Mouse (Mus musculus) stomach, postnatal 0 days (tissue): ENCODE data around the gene 1700066M21Rik. TPM values are rescaled to one million over a fixed set of nuclear protein-coding genes. Genes with fewer than 3 reads are reported as not detected.
A peak's percentile ranks its signal among the peaks of the same experiment; 100 is the strongest.

ENCODE experiments used
- ATAC-seq: fragments of 200-750 bp; cut with Nextera tagmentation; 2 replicates; pipeline ENCODE4 v1.8.0; 2017; ENCODE audit not compliant: low FRiP score, low TSS enrichment
- DNase-seq: peaks from one replicate; pipeline ENCODE4 v3.0.0-alpha.2; 2016; ENCODE audit warnings: low spot score
- H3K27ac ChIP-seq: fragments of 300-500 bp; sonication (generic); replicated peaks from 2 replicates; pipeline ENCODE4 v1.5.1; 2014; ENCODE audit warnings: mild to moderate bottlenecking, control low read depth
- H3K27me3 ChIP-seq: fragments of 300-500 bp; sonication (generic); 2 replicates; pipeline ENCODE4 v1.6.1; 2014; ENCODE audit warnings: low read length; ENCODE audit not compliant: control insufficient read depth, insufficient read depth
- H3K36me3 ChIP-seq: fragments of 300-500 bp; sonication (generic); 2 replicates; pipeline ENCODE4 v1.6.1; 2014; ENCODE audit warnings: low read length, mixed read lengths; ENCODE audit not compliant: control insufficient read depth, insufficient read depth
- H3K4me1 ChIP-seq: fragments of 300-500 bp; sonication (generic); replicated peaks from 2 replicates; pipeline ENCODE4 v1.6.1; 2014; ENCODE audit warnings: antibody characterized with exemption; ENCODE audit not compliant: control insufficient read depth, insufficient read depth
- H3K4me2 ChIP-seq: fragments of 300-500 bp; sonication (generic); replicated peaks from 2 replicates; pipeline ENCODE4 v1.6.1; 2014; ENCODE audit warnings: low read depth, mild to moderate bottlenecking, control low read depth, moderate library complexity
- H3K4me3 ChIP-seq: fragments of 300-500 bp; sonication (generic); 2 replicates; pipeline ENCODE4 v1.5.1; 2014; ENCODE audit warnings: low read depth, low read length, control low read depth
- H3K9ac ChIP-seq: fragments of 300-500 bp; sonication (generic); 2 replicates; pipeline ENCODE4 v1.6.1; 2014; ENCODE audit warnings: mild to moderate bottlenecking, low read length, control low read depth, mixed read lengths
- H3K9me3 ChIP-seq: fragments of 300-500 bp; sonication (generic); 2 replicates; pipeline ENCODE4 v1.6.1; 2016; ENCODE audit warnings: low read length; ENCODE audit not compliant: control insufficient read depth
- CTCF ChIP-seq: IDR thresholded peaks from 2 replicates; pipeline ENCODE4 v1.5.1; 2016; ENCODE audit warnings: antibody characterized with exemption, low read depth, mild to moderate bottlenecking, moderate library complexity
- EP300 ChIP-seq: optimal IDR thresholded peaks from 2 replicates; pipeline ENCODE3; 2016; ENCODE audit warnings: antibody characterized with exemption
- WGBS: fragments of 180-500 bp; shearing (Covaris S2); extraction: QIAGEN DNeasy Blood & Tissue Kit; methylation state at CpG from one replicate; pipeline ENCODE4 v1.1.7; 2014; 5-methylcytosine and 5-hydroxymethylcytosine counted together
- polyA plus RNA-seq: library from polyadenylated mRNA; unstranded; fragments of >200 nt; fragmentation: Nextera tagmentation; extraction: Ambion mirVana; gene quantifications from 2 replicates; pipeline ENCODE4 v1.2.1, GENCODE M21; 2015

1700066M21Rik gene
- 7.5 and 7.6 TPM in 2 replicates for polyA plus RNA-seq

GRCm38 (mm10) chr1:57377376-57378341 is at the start of gene 1700066M21Rik:
TSS of gene 1700066M21Rik (plus strand) at chr1:57377620.
- peak within 1 kb of the TSS; percentile 70 for H3K27ac ChIP-seq
- peak within 1 kb of the TSS; percentile 96 for H3K4me3 ChIP-seq
- H3K27me3 ChIP-seq: no peaks in the 10 kb centered on the region
- peak; percentile 99 for ATAC-seq
- H3K4me2 ChIP-seq: peak within 1 kb of the TSS; percentile 98
- DNase-seq: peak; percentile 97
- TF ChIP-seq CTCF (no peak), EP300 (no peak)
- H3K9me3 ChIP-seq: no peaks in the 10 kb centered on the region
- H3K9ac ChIP-seq: peak within 1 kb of the TSS; percentile 87
- under 1% methylated on average over 80 of the region's 81 CpGs for WGBS
- no peaks in the 10 kb centered on the region for H3K36me3 ChIP-seq
- no peaks in the 10 kb centered on the region for H3K4me1 ChIP-seq

DNA sequence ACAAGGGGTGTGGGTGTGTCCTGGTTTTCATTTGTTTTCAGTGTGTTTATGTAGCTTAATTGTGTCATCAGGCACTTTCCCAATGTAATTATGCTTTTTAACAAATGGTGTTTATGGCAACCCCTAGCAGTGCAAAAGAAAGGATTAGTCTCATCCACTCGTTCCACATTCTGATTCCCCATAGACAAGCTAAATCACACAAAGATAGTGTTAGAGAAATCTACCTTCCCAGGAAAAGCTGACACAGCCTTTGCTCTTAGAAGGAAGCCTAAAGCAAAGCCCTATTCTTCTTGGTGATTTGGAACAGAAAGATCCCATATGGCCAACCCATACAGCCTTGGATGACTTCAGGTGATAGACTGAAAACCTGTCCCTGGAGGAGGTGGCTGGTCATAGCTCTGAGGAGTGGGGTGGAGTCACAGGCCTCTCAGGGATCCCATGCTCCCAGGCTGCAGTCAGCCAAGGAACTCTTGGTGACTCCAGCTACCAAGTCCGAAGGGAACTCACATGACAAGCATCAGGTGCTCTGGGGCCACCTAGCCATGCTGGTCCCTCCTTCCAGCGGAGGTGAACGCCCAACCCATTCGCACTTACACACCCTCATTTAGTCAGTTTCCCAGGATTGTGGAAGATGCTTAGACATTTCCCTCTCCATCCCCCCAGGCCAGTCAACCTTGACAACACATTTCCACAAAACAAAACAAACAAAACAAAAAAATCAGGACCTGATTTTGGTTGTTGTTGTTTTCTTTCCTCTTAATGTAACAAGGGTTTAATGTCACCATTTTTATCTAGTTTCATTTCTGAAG is 47.9 kb upstream of the 1700066M21Rik start:
- Histone ChIP-seq H3K9ac (no peak overlapping the region), H3K4me2 (no peak overlapping the region), H3K27me3 (no peaks in the 10 kb centered on the region), H3K36me3 (no peaks in the 10 kb centered on the region), H3K4me1 (no peaks in the 10 kb centered on the region), H3K9me3 (no peaks in the 10 kb centered on the region), H3K4me3 (no peak overlapping the region), H3K27ac (no peak overlapping the region)
- ATAC-seq (no peak), DNase-seq (no peak)
- TF ChIP-seq EP300: no peak
- TF ChIP-seq CTCF: no peak
- WGBS: 72% methylated on average over 5 of the region's 5 CpGs

GRCm38 (mm10) chr1:57330228-57330627 is 47.2 kb upstream of the 1700066M21Rik start:
- DNase-seq (no peak), ATAC-seq (no peak)
- 78% methylated on average over 6 of the region's 6 CpGs for WGBS
- Histone ChIP-seq H3K27me3 (no peaks in the 10 kb centered on the region), H3K4me1 (no peaks in the 10 kb centered on the region), H3K36me3 (no peaks in the 10 kb centered on the region), H3K4me3 (no peak overlapping the region), H3K4me2 (no peak overlapping the region), H3K9me3 (no peaks in the 10 kb centered on the region), H3K9ac (no peak overlapping the region), H3K27ac (no peak overlapping the region)
- no peak for TF ChIP-seq EP300
- TF ChIP-seq CTCF: no peak

GRCm38 (mm10) chr1:57332040-57332439 is 45.4 kb upstream of the 1700066M21Rik start:
- no peak overlapping the region for H3K27ac ChIP-seq
- no peaks in the 10 kb centered on the region for H3K36me3 ChIP-seq
- no peaks in the 10 kb centered on the region for H3K4me1 ChIP-seq
- no peak overlapping the region for H3K4me3 ChIP-seq
- TF ChIP-seq CTCF (no peak), EP300 (no peak)
- no peak for DNase-seq
- H3K4me2 ChIP-seq: no peak overlapping the region
- H3K9ac ChIP-seq: no peak overlapping the region
- no peak; the same call in 1 of the 2 replicates for ATAC-seq
- H3K27me3 ChIP-seq: no peaks in the 10 kb centered on the region
- no peaks in the 10 kb centered on the region for H3K9me3 ChIP-seq
- WGBS: 29% methylated on average over 4 of the region's 4 CpGs

DNA sequence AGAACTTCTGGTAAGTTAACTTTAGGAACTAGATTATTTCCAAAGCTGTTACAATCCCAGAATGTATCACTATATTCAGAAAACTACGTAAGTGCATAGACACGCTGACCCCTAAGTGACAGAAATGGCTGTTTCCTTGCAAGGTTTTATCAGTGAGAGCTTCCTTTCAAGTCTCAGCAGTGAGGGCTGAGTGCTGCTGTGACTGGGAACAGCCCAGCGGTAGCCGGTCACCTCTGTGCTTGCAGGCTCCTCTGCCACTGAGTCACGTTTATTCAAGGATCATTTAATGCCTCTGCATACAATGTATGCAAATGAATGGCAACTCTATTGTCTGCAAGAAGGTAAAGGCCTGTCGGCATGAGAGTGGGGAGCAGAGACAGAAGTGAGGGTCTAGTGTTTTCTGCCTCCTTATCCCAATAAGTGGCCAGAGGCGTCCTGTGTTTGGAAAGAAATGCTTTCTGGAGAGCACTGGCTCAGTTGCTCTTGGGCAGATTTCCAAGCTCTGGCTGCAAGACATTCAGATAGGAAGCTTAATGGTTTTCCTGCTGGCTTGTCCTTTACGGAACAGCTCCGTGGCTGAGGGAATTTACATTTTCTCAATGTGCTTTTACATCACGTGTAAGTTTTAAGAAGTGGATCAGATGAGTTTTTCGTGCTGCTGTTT is 43.7 kb upstream of the 1700066M21Rik start:
- Histone ChIP-seq H3K9me3 (no peaks in the 10 kb centered on the region), H3K4me2 (no peak overlapping the region), H3K4me3 (no peak overlapping the region), H3K4me1 (no peaks in the 10 kb centered on the region), H3K9ac (no peak overlapping the region), H3K27me3 (no peaks in the 10 kb centered on the region), H3K27ac (no peak overlapping the region), H3K36me3 (no peaks in the 10 kb centered on the region)
- no peak for DNase-seq
- WGBS: 24% methylated on average over 11 of the region's 11 CpGs
- ATAC-seq: no peak
- TF ChIP-seq CTCF (no peak), EP300 (no peak)
